Mouse (Mus musculus): ENCODE measurements at regions not wholly inside any gene's neighbourhood (a gene's known extent, or its start where the extent isn't known, plus 50 kb on each side); places are given as distances from the start of the nearest gene placed in this dataset.

DNA sequence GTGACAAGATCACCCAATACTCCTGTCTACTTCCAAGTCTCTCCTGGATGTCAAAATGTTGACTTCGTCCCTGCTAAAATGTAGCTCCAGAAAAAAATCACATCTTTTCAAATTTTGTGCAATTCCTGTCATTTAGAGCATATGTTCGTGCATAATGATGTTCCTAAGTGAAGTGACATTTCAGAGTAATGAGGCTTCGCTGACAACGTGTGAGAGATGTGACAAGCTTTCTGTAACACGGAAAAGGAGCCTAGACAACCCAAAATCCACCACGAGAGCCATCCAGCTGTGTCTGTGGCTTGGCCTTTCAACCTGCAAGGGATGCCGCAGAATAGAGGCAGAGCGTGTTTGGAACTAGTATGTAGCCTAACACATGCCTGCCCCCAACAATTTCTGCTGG is 438.1 kb upstream of the Fam19a5 start:
- Histone ChIP-seq H3K4me1 (no peaks in the 10 kb centered on the region), H3K4me3 (replicated peaks) (no peak overlapping the region), H3K36me3 (replicated peaks; ENCODE audit: low read length) (no peaks in the 10 kb centered on the region), H3K9me3 (peaks cover 80% of the 10 kb centered on the region), H3K27me3 (replicated peaks) (no peaks in the 10 kb centered on the region)
- TF ChIP-seq FLI1 (IDR thresholded peaks at IDR 0.05; ENCODE audit: low read length): no peak
- no peak for TF ChIP-seq GATA1 (IDR thresholded peaks at IDR 0.05; ENCODE audit: borderline replicate concordance, low read length)

- H3K4me1 ChIP-seq: no peaks in the 10 kb centered on the region
- H3K27me3 ChIP-seq (replicated peaks): no peaks in the 10 kb centered on the region
- H3K9me3 ChIP-seq: peaks cover 84% of the 10 kb centered on the region
- H3K4me3 ChIP-seq (replicated peaks): no peak overlapping the region
- no peaks in the 10 kb centered on the region for H3K36me3 ChIP-seq (replicated peaks; ENCODE audit: low read length)
- TF ChIP-seq FLI1 (IDR thresholded peaks at IDR 0.05; ENCODE audit: low read length) (no peak), GATA1 (IDR thresholded peaks at IDR 0.05; ENCODE audit: borderline replicate concordance, low read length) (no peak)
Observed at GRCm38 (mm10) chr15:87107701-87108100, 436.4 kb upstream of the Fam19a5 start.

DNA sequence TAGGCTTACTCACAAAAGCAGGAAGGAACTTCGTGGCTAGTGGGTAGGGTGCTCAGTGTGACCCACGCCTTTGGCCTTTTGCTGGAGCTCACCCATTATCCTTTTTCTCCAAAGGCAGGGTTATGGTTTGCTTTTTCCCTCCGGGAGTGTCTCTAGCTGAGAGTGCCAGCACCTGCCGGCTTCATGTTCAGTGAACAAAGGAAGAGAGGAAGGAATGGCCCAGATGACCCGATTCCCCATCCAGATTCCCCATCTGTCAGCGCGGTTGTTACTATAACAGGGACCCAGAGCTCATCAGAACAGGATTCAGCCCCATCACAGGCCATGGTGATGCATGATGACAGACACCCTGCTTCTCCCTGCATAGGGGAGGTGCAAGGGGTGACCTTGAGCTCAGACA is 435.7 kb upstream of the Fam19a5 start:
- Histone ChIP-seq H3K4me3 (replicated peaks) (peak overlapping the region; percentile 29), H3K36me3 (replicated peaks; ENCODE audit: low read length) (no peaks in the 10 kb centered on the region), H3K27me3 (replicated peaks) (no peaks in the 10 kb centered on the region), H3K4me1 (no peaks in the 10 kb centered on the region), H3K9me3 (peaks cover 80% of the 10 kb centered on the region)
- no peak for TF ChIP-seq FLI1 (IDR thresholded peaks at IDR 0.05; ENCODE audit: low read length)
- no peak for TF ChIP-seq GATA1 (IDR thresholded peaks at IDR 0.05; ENCODE audit: borderline replicate concordance, low read length)

- TF ChIP-seq GATA1 (IDR thresholded peaks at IDR 0.05; ENCODE audit: borderline replicate concordance, low read length): no peak
- no peak for TF ChIP-seq FLI1 (IDR thresholded peaks at IDR 0.05; ENCODE audit: low read length)
- no peaks in the 10 kb centered on the region for H3K4me1 ChIP-seq
Observed at GRCm38 (mm10) chr15:87122656-87123055, 421.4 kb upstream of the Fam19a5 start.

DNA sequence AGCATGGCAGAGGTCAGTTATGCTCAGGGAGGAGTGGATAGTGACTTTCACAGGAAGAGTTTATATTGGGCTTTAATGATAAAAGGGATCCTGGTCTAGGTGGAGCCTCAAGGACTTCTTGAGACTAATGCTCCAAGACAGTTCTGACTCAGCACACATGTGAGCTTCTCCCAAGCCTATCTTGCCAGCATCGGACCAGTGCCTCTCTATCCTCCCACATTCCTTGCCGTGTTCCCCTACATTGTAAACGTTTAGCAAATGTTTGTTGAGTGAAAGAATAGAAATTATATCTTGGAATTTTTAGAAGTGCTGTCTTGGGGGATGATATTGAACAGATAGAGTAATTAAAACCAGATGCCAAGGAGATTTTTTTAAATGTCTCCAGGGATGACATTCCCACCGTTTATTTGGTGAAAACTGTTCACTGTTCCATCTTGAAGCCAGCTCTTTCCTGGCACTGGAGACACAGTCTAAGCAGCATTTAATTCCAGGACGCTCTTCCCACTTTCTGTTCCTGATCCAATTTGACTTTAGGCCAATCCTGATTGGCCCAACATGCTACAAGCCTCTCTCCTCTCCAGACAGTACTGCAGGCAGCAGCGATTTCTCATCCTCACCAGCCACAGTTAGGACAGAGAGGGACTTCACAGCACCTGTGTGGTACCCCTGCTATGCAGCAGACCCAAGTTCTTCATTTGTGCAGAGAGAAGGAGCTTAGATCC is 418.5 kb upstream of the Fam19a5 start:
- Histone ChIP-seq H3K9me3 (peaks cover 26% of the 10 kb centered on the region), H3K4me1 (no peaks in the 10 kb centered on the region), H3K36me3 (replicated peaks; ENCODE audit: low read length) (no peaks in the 10 kb centered on the region), H3K27me3 (replicated peaks) (no peaks in the 10 kb centered on the region), H3K4me3 (replicated peaks) (no peak overlapping the region)
- TF ChIP-seq FLI1 (IDR thresholded peaks at IDR 0.05; ENCODE audit: low read length): no peak
- no peak for TF ChIP-seq GATA1 (IDR thresholded peaks at IDR 0.05; ENCODE audit: borderline replicate concordance, low read length)

More at GRCm38 (mm10) chr15:87122656-87123055, 421.4 kb upstream of the Fam19a5 start:
- H3K4me3 ChIP-seq (replicated peaks): no peak overlapping the region
- peaks cover 32% of the 10 kb centered on the region for H3K9me3 ChIP-seq
- no peaks in the 10 kb centered on the region for H3K36me3 ChIP-seq (replicated peaks; ENCODE audit: low read length)
- no peaks in the 10 kb centered on the region for H3K27me3 ChIP-seq (replicated peaks)

DNA sequence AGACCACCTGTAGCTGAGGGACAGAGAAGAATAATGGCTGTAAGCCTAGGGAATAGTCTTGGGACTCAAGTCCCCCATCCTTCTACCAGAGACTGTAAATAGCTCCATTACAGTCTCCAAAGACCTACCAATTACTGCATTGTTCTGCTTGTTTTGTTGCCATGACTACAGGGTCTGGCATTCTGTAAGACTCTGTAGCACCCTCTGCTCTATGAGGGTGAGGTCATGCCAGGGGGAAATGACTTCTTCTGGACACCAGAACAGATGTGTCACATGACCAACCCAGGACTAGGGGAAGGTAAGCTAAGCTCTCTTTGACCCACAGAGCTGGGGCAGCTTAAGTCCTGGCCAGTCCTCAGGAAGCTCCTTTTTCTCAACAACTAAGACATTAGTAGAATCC is 405.2 kb upstream of the Fam19a5 start:
- Histone ChIP-seq H3K9me3 (peaks cover 44% of the 10 kb centered on the region), H3K4me3 (replicated peaks) (no peak overlapping the region), H3K4me1 (no peaks in the 10 kb centered on the region), H3K27me3 (replicated peaks) (no peaks in the 10 kb centered on the region), H3K36me3 (replicated peaks; ENCODE audit: low read length) (no peaks in the 10 kb centered on the region)
- TF ChIP-seq GATA1 (IDR thresholded peaks at IDR 0.05; ENCODE audit: borderline replicate concordance, low read length): no peak
- no peak for TF ChIP-seq FLI1 (IDR thresholded peaks at IDR 0.05; ENCODE audit: low read length)

GRCm38 (mm10) chr15:87169136-87169535 is 375.0 kb upstream of the Fam19a5 start:
- Histone ChIP-seq H3K4me1 (no peaks in the 10 kb centered on the region), H3K36me3 (replicated peaks; ENCODE audit: low read length) (no peaks in the 10 kb centered on the region), H3K27me3 (replicated peaks) (no peaks in the 10 kb centered on the region), H3K9me3 (peaks cover 64% of the 10 kb centered on the region), H3K4me3 (replicated peaks) (no peak overlapping the region)
- TF ChIP-seq GATA1 (IDR thresholded peaks at IDR 0.05; ENCODE audit: borderline replicate concordance, low read length): no peak
- no peak for TF ChIP-seq FLI1 (IDR thresholded peaks at IDR 0.05; ENCODE audit: low read length)

DNA sequence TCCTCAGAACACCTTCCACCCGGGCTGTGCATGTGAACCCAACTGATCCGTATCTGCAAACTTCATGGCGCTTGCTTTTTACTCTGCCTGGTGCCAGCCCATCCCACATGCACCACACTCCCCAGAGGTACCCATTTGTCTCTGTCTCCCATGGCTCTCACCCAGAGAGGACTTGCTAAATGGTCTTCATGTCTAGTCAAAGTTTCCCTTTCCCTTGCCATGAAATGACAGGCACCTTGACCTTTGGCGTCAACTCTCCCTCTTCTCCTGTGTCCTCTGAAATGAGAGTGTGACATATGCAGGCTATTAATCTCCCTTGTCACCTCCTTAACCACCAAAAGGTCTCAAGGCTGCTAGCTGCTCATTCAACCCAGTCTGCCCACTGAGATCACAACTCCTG is 373.2 kb upstream of the Fam19a5 start:
- Histone ChIP-seq H3K4me3 (replicated peaks) (no peak overlapping the region), H3K36me3 (replicated peaks; ENCODE audit: low read length) (no peaks in the 10 kb centered on the region), H3K9me3 (peaks cover 72% of the 10 kb centered on the region), H3K4me1 (no peaks in the 10 kb centered on the region), H3K27me3 (replicated peaks) (no peaks in the 10 kb centered on the region)
- TF ChIP-seq GATA1 (IDR thresholded peaks at IDR 0.05; ENCODE audit: borderline replicate concordance, low read length) (no peak), FLI1 (IDR thresholded peaks at IDR 0.05; ENCODE audit: low read length) (no peak)

DNA sequence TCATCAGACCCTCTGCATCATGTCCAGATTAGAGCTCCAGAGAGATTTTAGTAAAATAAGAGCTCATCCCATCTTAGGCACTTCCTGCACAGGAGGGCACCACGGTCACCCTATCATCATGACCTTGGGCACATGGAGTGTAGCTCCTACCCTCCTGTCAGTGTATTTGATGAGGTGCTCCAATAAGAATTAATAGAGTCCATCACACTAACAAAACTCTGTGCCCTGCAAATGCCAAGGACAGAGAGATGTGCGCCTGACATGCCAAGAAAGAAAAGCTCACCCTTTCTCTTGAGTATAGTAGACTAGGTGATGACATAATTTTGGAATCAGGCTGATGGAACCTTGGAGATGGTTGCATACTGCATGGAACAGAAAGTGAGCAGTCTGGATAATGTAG is 371.0 kb upstream of the Fam19a5 start:
- H3K27me3 ChIP-seq (replicated peaks): no peaks in the 10 kb centered on the region
- no peak for TF ChIP-seq FLI1 (IDR thresholded peaks at IDR 0.05; ENCODE audit: low read length)
- TF ChIP-seq GATA1 (IDR thresholded peaks at IDR 0.05; ENCODE audit: borderline replicate concordance, low read length): no peak
- H3K9me3 ChIP-seq: peaks cover 80% of the 10 kb centered on the region
- H3K4me1 ChIP-seq: no peaks in the 10 kb centered on the region
- no peak overlapping the region for H3K4me3 ChIP-seq (replicated peaks)
- no peaks in the 10 kb centered on the region for H3K36me3 ChIP-seq (replicated peaks; ENCODE audit: low read length)

DNA sequence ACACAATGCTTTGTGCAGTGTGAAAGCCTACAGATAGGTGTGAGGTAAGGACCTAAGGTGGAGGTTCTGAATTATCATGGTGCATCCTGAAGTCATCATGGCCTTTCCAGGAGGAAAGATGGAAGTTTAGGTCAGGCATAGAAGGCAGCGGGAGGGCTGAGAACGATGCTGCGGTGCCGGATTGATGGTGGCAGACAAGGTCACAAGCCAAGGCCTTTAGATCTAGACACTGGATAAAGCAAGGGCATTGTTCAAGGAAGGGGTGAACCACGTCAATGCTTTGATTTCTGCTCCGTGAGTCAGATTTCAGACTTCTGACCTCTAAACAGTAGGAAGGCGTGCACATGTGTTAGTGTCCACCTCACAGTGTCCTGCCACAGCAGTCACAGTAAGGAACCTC is 365.5 kb upstream of the Fam19a5 start:
- Histone ChIP-seq H3K9me3 (peaks cover 86% of the 10 kb centered on the region), H3K27me3 (replicated peaks) (no peaks in the 10 kb centered on the region), H3K4me3 (replicated peaks) (no peak overlapping the region), H3K4me1 (no peaks in the 10 kb centered on the region), H3K36me3 (replicated peaks; ENCODE audit: low read length) (no peaks in the 10 kb centered on the region)
- no peak for TF ChIP-seq FLI1 (IDR thresholded peaks at IDR 0.05; ENCODE audit: low read length)
- no peak for TF ChIP-seq GATA1 (IDR thresholded peaks at IDR 0.05; ENCODE audit: borderline replicate concordance, low read length)
